1 mouse cellular context compared by ENCODE assay signal in genomic region chr2:25223681-25224491, GRCm38 (mm10).
TF ChIP-seq lines count a peak whose summit lies in the region.

No protein-coding gene starts in this region.

TF ChIP-seq in MEL, 35 proteins besides CTCF, POLR2A, EP300 and RAD21:
- TF ChIP-seq USF2 (IDR thresholded peaks at IDR 0.05; ENCODE audit: borderline replicate concordance in 1 of 2, insufficient read depth in 1 of 2, low read depth in 1 of 2, low read length in 2 of 2) (no peak), ELF1 (IDR thresholded peaks at IDR 0.05; ENCODE audit: low read depth, low read length) (no peak), ZC3H11A (IDR thresholded peaks at IDR 0.05; ENCODE audit: low read depth, low read length) (no peak), ETS1 (IDR thresholded peaks at IDR 0.05; ENCODE audit: low read depth, low read length) (peak; percentile 90), JUND (IDR thresholded peaks at IDR 0.05; ENCODE audit: low read depth, low read length) (no peak), MEF2A (IDR thresholded peaks at IDR 0.05; ENCODE audit: extremely low read depth, insufficient replicate concordance, low read depth, low read length, poor library complexity, severe bottlenecking) (no peak), MYB (IDR thresholded peaks at IDR 0.05; ENCODE audit: low read depth, low read length) (peak; percentile 77), NRF1 (IDR thresholded peaks at IDR 0.05; ENCODE audit: insufficient read depth, low read depth, low read length, poor library complexity, severe bottlenecking) (no peak), GATA1 (IDR thresholded peaks at IDR 0.05; ENCODE audit: low read depth, low read length) (peak; percentile 36; the same call in 1 of the 2 replicates), CHD1 (IDR thresholded peaks at IDR 0.05; ENCODE audit: low read depth, low read length) (0 out of 2 replicates have a peak, but pooled peaks have one; percentile 91), ZNF384 (IDR thresholded peaks at IDR 0.05; ENCODE audit: low read depth, low read length) (no peak), UBTF (IDR thresholded peaks at IDR 0.05; ENCODE audit: borderline replicate concordance, insufficient read depth, low read depth, low read length) (peak; percentile 38; the same call in 1 of the 2 replicates), MXI1 (IDR thresholded peaks at IDR 0.05; ENCODE audit: low read depth, low read length) (peak; percentile 97), SIN3A (IDR thresholded peaks at IDR 0.05; ENCODE audit: low read length) (peak; percentile 97), HCFC1 (IDR thresholded peaks at IDR 0.05; ENCODE audit: low read depth, low read length) (no peak; the same call in none of the 2 replicates), RCOR1 (IDR thresholded peaks at IDR 0.05; ENCODE audit: low read depth, low read length) (0 out of 2 replicates have a peak, but pooled peaks have one; percentile 25), BHLHE40 (IDR thresholded peaks at IDR 0.05; ENCODE audit: borderline replicate concordance, low read depth, low read length) (no peak), POLR2AphosphoS2 (IDR thresholded peaks at IDR 0.05; ENCODE audit: low read length) (0 out of 2 replicates have a peak, but pooled peaks have one; percentile 34), TBP (IDR thresholded peaks at IDR 0.05; ENCODE audit: low read depth, low read length) (peak; percentile 31; the same call in 1 of the 2 replicates), NELFE (IDR thresholded peaks at IDR 0.05; ENCODE audit: low read depth, low read length) (no peak), GABPA (IDR thresholded peaks at IDR 0.05; ENCODE audit: low read depth, low read length) (peak; percentile 88), CHD2 (IDR thresholded peaks at IDR 0.05; ENCODE audit: low read length) (no peak), KAT2A (conservative IDR thresholded peaks at IDR 0.05; ENCODE audit: low read depth, low read length) (no peak), MAFK (IDR thresholded peaks at IDR 0.05; ENCODE audit: borderline replicate concordance, low read depth, low read length) (peak; percentile 59; the same call in 1 of the 2 replicates), MAX (IDR thresholded peaks at IDR 0.05; ENCODE audit: low read length) (peak; percentile 75), MAZ (IDR thresholded peaks at IDR 0.05; ENCODE audit: low read depth, low read length) (peak; percentile 81; the same call in 1 of the 2 replicates), E2F4 (IDR thresholded peaks at IDR 0.05; ENCODE audit: borderline replicate concordance, low read depth, low read length) (no peak), TCF12 (IDR thresholded peaks at IDR 0.05; ENCODE audit: low read depth, low read length) (0 out of 2 replicates have a peak, but pooled peaks have one; percentile 38), MYC (IDR thresholded peaks at IDR 0.05; ENCODE audit: low read depth, low read length) (no peak), ZMIZ1 (IDR thresholded peaks at IDR 0.05; ENCODE audit: low read depth, low read length) (no peak), POLR2AphosphoS5 (IDR thresholded peaks at IDR 0.05; ENCODE audit: borderline replicate concordance, low read depth, low read length) (no peak), ZKSCAN1 (IDR thresholded peaks at IDR 0.05; ENCODE audit: low read depth, low read length) (no peak)
TF ChIP-seq in MEL: peak in this region for 15.
